Mouse (Mus musculus) gastrocnemius, postnatal 4 days (tissue): ENCODE data around the gene Os9. TPM values are rescaled to one million over a fixed set of nuclear protein-coding genes. Genes with fewer than 3 reads are reported as not detected.
"Not testable (repeated sequence)": the region's sequence is repeated elsewhere in the genome, so short reads cannot be mapped to it uniquely, and the experiment has no call there.

Source experiments
- DNase-seq, 2 experiments: peaks; one replicate each; pipeline ENCODE4 v3.0.0; 2021 to 2022; ENCODE audit warnings: low spot score in 2 of 2, mixed read lengths in 2 of 2
- total RNA-seq, 2 experiments: library from RNA; stranded (reverse); gene quantifications; 2 replicates each; pipeline ENCODE4 v1.2.3; 2021

Gene Os9
- total RNA-seq, 2 experiments from 2014 or later, result 42.6 to 42.8 TPM

DNA sequence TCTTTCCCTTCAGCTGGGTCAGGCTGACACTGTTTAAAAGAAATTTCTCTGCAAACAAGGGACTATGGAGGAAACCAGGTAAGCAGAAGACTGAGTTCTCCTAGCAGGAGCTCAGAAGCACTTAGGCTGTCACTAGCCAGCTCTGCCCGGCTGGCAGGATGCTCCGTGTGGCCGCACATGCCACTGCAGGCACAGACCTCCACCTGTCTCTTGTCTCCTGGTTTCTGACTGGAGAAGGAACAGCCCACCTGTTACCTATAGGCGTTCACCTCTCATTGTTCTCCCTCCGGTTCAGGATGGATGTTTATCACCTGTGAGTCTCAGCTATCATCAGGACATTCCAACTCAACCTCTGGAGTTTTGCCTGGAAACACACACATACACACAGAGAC, 37.0 kb downstream of the Os9 start:
- no peak for DNase-seq

DNA sequence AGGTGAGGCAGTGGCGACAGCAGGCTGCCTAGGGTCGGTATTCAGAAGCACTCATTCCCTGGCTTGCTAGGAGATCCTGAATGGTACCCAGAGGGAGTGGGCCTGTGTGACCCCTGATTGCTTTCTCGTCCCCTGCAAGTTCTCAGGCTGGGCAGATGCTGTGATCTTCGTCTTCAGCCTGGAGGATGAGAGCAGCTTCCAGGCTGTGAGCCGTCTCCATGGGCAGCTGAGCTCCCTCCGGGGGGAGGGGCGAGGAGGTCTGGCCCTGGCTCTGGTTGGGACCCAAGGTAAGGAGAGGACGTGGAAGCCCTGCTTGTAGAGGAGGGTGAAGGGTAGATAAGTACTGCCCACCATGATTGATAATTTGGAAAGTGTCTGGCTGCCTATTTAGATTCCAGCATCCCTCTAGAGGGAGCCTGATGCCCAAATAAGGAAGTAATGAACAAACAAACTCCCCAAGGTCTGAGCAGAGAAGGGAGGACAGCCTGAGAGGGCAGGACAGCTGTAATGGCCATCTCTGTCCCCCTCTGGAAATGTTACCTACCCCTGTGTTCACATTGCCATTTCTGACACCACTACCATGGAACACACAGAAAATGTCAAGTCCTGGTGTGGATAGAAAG, 37.5 kb downstream of the Os9 start:
- DNase-seq, result no peak

DNA sequence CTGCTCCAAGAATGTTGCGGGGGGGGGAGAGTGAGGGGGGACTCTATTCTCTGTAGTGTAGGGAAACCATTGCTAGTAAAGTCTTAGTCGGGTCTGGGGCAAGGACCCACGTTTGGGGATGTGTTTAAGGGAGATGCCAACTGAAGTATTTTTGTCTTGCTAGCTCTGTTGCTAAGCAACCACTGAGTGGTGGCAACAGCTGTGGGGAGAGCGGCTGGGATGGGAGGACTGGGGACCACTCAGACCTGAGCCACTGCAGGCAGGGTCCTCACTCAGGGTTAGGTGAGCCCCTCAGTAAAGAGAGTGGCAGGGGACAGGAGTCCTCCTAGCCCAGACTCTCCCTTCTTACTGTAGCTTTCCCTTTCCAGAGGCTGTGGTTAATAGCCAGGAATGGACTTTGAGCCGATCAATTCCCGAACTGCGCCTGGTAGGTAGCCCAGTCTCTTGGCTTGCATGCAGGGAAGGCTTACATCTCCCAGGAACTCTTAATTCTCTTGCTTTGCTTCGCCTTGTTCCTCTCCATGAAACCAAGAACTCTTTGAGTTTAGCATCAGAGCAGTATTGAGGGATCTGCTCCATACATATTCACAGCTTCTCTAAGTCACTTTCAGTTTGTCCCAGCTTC, 38.8 kb downstream of the Os9 start:
- DNase-seq, result no peak

GRCm38 (mm10) chr10:127080901-127081780, 39.8 kb downstream of the Os9 start:
- DNase-seq, result no peak

DNA sequence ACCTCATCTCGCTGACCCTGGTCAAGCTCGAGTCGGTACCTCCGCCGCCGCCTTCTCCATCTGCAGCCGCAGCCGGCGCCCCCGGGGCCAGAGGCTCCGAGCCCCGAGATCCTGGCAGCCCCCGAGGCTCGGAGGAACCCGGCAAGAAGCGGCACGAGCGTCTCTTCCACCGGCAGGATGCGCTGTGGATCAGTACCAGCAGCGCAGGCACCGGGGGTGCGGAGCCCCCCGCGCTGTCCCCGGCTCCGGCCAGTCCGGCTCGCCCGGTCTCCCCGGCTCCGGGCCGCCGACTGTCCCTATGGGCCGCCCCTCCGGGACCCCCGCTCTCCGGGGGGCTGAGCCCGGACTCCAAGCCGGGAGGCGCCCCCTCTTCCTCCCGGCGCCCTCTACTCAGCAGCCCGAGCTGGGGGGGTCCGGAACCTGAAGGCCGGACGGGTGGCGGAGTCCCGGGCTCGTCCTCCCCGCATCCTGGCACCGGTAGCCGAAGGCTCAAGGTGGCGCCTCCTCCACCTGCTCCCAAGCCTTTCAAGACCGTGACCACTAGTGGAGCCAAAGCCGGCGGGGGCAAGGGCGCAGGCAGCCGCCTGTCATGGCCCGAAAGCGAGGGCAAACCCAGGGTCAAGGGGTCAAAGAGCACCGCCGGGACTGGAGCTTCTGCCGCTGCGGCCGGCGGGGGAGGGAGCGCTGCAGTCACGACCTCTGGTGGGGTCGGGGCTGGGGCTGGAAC, 41.1 kb downstream of the Os9 start:
- DNase-seq, result no peak

- no peak for DNase-seq
Observed at GRCm38 (mm10) chr10:127078677-127079575, 42.0 kb downstream of the Os9 start.

GRCm38 (mm10) chr10:127078001-127078676, 42.8 kb downstream of the Os9 start:
- no peak for DNase-seq

DNA sequence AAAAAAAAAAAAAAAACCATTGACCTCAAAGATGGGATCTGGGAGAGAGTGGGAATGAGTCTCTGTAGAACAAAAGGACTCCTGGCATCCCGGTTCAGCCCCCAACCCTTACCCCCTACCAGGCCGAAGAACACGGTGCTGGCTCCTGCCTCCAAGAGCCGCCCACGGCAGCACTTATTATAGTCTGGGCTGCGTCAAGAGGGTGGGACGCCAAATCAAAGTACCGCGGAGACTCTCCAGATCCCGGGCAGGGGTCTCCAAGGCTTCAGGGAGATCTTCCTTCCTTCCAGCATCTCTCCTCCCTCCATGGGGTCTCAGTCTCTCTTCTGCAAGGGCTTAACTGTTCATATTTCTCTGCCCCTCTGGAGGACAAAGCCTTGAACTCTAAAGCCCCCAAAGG, 43.4 kb downstream of the Os9 start:
- no peak for DNase-seq

GRCm38 (mm10) chr10:127076082-127076481, 44.8 kb downstream of the Os9 start:
- DNase-seq, result no peak

DNA sequence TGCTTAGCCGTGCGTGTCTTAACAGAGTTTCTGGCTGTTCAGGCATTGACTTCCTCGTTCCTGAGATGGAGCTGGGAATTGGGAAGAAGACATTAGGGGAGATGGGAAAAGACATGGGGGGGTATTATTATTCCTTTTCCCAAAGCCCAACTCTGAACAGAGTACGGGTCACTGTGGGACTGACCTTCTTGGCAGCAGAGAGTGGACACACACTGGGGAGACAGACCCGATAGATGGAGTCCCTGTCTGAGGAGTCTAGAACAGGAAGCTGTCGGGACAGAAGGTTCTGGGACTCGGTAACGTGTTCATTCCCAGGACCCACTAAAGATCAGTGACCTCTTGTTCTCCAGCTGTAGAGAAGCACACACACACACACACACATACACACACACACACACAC, 45.3 kb downstream of the Os9 start:
- DNase-seq, result no peak

DNA sequence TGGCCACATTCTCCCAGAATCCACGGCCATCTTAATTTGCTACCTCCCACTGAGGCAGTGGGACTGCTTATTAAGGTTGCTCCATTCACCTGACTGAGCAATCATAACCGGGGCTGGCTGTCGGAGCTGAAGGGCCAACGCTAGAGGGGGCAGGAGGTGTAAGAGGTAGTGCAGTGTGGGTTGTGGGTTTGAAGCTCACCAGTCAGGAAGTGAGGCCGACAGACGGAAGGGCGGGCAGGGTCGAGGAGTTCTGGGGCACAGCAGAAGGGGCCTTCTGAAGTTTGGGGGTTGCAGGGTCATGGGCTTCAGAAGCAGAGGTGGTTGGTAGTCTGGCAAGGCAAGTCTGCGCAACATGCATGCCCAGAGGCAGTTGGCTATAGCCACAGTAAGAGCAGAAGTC, 45.9 kb downstream of the Os9 start, which contains the start of gene Agap2:
Gene Agap2 (plus strand): TSS at position 205 of the 400 bp plus-strand sequence.
- DNase-seq, result no peak

GRCm38 (mm10) chr10:127073981-127074380, 47.0 kb downstream of the Os9 start:
- DNase-seq, result no peak

DNA sequence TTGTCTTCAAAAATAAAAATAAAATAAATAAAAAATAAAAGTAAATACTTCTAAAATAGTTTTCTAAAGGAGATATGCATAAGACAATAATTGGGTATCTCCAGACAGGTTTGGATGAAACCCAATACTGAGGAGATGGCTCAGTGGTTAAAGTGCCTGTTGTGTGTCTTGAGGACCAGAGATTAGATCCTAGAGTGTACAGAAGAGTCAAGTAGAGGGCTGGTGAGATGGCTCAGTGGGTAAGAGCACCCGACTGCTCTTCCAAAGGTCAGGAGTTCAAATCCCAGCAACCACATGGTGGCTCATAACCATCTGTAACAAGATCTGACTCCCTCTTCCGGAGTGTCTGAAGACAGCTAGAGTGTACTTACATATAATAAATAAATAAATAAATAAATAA, 48.0 kb downstream of the Os9 start:
- not testable (repeated sequence) for DNase-seq

DNA sequence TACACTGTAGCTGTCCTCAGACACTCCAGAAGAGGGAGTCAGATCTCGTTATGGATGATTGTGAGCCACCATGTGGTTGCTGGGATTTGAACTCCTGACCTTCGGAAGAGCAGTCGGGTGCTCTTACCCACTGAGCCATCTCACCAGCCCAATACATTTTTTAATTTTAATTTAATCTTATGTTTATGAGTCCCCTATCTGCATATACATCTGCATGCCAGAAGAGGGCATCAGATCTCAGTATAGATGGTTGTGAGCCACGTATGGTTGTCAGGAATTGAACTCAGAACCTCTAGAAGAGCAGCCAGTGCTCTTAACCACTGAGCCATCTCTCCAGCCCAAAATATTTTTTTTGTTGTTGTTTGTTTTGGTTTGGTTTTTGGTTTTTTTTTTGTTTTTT, 48.7 kb downstream of the Os9 start:
- DNase-seq, result not testable (repeated sequence)

DNA sequence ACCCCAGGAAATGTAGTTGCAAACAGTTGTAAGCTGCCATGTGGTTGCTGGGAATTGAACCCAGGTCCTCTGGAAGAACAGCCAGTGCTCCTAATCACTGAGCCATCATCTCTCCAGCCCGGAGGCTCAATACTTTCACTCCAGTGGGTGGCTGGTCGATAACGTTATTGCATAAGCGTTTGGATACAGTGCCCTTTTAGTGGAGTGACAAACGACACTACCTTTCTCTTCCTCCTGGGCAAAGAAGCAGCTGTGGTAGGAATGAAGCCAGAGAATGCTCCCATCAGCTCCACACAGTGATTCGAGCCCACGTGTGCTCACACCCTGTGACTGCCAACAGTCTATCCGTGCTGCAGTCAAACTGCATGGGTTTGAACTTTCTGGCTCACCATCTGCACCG, 49.7 kb downstream of the Os9 start:
- DNase-seq, result no peak

DNA sequence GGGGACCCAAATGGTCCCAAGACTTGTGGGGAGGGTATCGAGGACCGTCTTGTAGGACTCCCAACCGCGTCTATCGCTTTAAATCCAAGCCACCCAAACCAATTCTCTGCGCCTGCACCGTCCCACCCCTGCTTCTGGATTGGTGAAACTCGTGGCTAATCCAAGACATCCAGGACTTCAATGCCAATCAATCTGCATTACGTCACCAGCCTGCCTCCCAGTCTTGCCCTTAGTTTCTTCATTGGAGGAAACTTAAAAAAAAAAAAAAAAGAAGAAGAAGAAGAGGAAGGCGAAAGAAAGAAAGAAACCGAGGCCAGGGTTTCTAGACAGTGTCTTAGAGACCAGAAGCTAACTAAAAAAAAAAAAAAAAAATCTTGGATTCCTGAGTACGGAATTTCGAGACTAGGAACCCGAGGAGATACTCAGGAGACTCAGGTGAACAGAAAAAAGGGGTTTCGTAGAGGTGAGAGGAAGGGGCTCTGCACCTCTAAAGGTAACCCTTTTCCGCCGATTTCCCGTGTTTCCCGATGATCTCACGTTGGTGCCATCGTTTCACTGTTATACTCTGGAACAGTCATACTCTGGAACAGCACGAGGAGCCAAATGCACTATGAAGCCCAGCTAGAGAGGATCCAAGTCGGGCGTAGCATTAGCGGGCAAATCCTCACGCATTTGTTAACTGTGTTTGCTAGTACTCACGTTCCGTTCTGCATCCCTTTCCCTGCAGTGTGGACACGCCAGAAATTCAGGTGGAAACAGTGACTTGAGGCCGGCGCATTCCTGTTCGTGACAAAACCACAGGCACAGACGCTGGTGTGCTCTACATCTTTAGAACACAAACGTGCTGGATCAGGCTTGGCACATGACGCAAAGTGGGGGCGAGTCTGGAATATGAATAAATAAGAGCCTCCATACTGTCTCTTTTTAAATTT, 50.5 kb downstream of the Os9 start, which contains the start of gene Tspan31:
Gene Tspan31 (minus strand): TSS at position 75 of the 932 bp plus-strand sequence.
- peak; percentile 58 to 84 for DNase-seq

GRCm38 (mm10) chr10:127069281-127070189, 51.4 kb downstream of the Os9 start:
- no peak for DNase-seq
